Mouse (Mus musculus) urinary bladder, postnatal 14 days (tissue): ENCODE results near the gene Sh3pxd2a.
A peak's percentile ranks its signal among the peaks of the same experiment; 100 is the strongest.

Experiments used
- DNase-seq: peaks from one replicate; pipeline ENCODE4 v3.0.0; 2021; ENCODE audit warnings: low spot score

Gene Sh3pxd2a

DNA sequence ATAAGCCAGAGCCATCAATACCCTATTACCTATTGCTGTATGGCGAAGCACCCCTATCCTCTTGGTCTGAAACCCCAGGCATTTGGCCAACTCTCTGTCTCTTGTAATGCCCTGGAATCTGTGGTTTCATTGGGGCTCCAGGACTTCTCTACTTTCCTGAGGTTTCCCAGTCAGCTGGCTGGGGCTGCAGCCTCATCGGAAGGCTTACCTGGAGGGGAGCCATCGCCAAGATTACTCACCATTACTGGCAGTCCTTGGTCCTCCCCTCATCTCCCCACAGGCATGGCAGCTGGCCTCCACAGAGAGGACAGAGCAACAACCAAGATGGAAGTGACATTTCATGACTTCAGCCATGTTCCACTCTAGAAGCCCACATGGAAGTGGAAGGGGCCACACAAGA lies 231.1 kb downstream of the Sh3pxd2a start:
- DNase-seq = no peak

GRCm38 (mm10) chr19:47232077-47232865 lies 231.9 kb downstream of the Sh3pxd2a start:
- DNase-seq = no peak

DNA sequence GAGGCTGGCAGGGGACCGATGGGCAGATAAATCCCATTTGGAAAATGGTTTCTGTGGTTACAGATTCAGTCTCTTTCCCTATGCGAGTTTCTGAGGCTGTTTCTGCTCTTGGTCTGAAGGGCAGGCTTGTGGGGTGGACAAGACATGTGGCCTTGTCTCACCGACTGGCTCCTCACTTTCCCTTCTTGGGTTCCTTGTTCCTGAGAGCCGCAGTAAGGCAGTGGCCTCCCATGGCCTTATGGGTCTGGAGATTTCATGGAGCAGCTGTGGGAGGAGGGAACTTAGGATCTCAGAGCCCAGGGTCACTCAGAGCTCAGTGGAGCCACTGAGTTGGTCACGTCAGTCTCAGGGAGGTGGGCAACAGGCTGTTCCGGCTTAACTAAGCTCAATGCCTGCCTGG lies 232.8 kb downstream of the Sh3pxd2a start:
- DNase-seq = no peak

- DNase-seq = no peak
These were observed 233.5 kb downstream of the Sh3pxd2a start for GRCm38 (mm10) chr19:47230682-47231081.

- DNase-seq = no peak
These were observed 234.1 kb downstream of the Sh3pxd2a start for GRCm38 (mm10) chr19:47230082-47230481.

DNA sequence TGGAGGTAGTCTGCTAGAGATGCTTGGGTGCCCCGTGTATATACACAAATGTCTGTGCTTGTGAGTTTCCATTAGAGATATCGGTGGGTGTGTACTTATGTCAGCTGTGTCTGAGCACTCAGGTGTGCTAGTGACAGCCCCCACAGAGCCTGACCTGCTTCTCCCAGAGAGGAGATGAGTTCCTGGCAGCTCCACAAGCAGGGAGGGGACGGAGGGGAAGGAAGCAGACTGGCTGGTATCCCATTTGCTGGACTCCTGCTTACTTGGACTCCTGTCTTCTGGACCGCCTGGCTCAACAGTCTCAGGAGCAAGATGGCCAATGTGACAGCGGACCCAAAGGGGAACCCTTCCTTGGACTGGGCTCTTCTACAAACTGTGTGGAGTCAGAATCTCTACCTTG lies 234.7 kb downstream of the Sh3pxd2a start:
- DNase-seq = no peak

GRCm38 (mm10) chr19:47228725-47229252 lies 235.4 kb downstream of the Sh3pxd2a start:
- peak; percentile 67 for DNase-seq

GRCm38 (mm10) chr19:47225791-47226190 lies 238.4 kb downstream of the Sh3pxd2a start:
- DNase-seq = no peak

DNA sequence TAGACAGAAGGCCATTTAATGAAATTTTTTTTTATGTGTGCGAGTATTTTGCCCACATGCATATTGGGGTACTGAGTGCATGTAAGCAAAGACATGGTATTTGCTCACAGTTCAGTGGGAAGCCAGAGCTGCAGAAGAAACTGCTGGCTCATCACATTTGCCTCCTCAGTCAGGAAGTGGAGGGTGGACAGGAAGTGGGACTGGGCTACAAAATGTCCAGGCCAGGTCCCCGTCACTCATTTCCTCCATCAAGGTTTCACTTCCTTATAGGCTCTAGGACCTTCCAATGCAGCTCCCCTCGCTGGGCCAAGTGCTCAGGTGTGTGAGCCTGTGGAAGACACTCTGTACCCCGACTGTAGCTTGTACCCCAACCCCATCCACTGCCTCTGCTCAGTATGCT lies 239.5 kb downstream of the Sh3pxd2a start:
- DNase-seq = no peak

DNA sequence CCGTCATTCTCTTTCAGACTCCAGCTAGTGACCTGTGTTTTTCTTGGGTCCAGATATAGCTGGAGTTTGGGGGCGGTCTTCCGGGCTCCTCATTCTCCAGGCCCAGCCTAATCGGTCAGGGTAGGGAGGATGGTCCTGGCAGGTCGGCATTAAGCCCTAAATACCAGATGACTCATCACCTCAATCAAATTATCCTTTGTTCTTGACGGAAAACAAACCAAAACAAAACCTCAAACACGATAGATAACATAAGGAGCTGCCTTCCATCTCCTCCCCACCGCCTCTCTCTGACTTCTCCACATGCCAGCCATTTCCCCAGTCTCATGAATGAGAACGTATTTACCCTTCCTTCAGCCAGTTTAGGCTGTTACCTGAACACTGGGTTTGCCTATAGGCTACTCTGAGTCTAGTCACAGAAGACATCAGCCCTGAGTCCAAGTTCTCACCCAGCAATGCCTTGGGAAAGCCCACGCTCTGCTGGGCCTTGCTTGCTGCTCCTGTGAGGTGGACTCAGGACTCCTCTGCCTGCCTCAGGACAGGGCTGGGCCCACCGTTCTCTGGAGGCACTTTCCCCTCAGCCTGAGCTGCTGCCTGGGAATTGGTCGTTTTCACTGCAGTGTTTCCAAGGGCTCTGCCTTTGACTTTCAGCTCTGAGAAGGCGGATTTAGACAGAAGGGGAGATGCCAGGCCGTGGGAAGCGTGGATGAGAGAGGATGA lies 241.2 kb downstream of the Sh3pxd2a start:
- DNase-seq = no peak

DNA sequence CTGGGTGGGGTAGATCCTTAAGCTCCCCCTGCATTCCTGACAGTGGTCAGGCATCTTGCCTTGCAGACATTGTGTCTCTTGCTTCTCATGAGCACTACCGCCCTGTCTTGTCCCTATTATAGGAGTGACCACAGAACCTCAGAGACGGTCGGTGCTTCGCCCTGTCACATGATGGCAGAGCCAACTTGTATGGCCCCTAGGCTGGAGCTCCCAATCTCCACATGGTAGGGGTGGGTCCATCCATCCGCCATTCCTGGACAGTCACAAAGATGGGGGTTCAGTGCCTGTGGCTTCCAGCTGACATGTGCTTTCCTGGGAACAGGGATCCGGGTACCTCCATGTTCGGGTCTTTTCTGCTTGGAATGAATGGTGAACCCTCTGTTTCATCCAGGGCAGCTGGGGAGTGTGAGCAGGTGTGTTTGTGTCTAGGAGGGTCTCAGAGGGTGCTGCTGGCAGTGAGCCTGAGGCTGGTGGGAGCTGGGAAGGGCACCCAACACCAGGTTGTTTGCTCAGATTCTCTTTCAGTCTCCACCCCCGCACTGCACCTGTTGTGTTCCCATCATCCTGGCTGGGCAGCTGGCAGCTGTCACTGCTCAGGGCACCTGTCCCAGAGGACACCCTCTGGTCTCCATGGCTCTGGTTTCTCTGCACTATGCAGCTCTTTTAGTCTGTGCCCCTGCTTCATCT lies 241.9 kb downstream of the Sh3pxd2a start:
- no peak for DNase-seq

GRCm38 (mm10) chr19:47221500-47222153 lies 242.6 kb downstream of the Sh3pxd2a start:
- DNase-seq = no peak

GRCm38 (mm10) chr19:47221006-47221405 lies 243.2 kb downstream of the Sh3pxd2a start:
- no peak for DNase-seq

- DNase-seq = no peak
These were observed 244.0 kb downstream of the Sh3pxd2a start for GRCm38 (mm10) chr19:47220232-47220631.

DNA sequence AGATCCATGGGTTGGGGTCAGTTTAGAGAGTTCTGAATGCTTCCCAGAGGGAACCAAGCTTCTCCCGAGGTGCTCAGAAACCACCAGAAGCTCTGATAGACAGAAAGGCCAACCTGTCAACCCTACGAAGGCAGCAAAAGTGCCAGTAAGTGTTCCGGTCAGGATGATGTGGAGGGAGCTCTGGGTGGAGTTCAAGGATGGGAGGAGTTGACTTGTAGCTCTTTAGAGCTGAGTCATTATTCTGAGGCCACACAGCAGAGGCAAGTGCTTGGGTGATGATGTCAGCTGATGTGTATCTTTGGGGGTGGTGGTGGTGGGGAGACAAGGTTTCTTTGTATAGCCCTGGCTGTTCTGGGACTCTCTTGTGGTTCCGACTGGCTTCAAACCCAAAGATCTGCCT lies 244.6 kb downstream of the Sh3pxd2a start:
- peak; percentile 38 for DNase-seq

- no peak for DNase-seq
These were observed 247.4 kb downstream of the Sh3pxd2a start for GRCm38 (mm10) chr19:47216766-47217165.

DNA sequence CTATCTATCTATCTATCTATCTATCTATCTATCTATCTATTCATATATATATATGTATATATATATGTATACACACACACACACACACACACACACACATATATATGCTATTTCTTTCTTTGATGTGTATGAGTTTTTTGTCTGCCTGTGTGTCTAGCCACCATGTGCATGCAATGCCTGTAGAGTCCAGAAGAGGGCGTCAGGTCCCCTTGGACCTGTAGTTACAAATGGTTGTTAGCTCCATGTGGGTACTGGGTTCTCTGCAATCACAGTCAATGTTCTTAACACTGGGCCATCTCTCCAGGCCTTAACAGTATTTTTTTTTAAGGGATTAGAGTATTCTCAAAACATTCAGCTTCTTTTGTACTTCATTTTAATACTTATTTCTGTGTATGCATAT lies 250.7 kb downstream of the Sh3pxd2a start:
- DNase-seq = no peak

- DNase-seq = no peak
These were observed 251.8 kb downstream of the Sh3pxd2a start for GRCm38 (mm10) chr19:47212401-47212800.

- DNase-seq = no peak
These were observed 252.4 kb downstream of the Sh3pxd2a start for GRCm38 (mm10) chr19:47211609-47212312.

- no peak for DNase-seq
These were observed 253.8 kb downstream of the Sh3pxd2a start for GRCm38 (mm10) chr19:47210432-47210831.
